Mouse (Mus musculus): ENCODE results near the gene Stub1. TPM values are rescaled to one million over a fixed set of nuclear protein-coding genes. Genes with fewer than 3 reads are reported as not detected.
"Not testable (repeated sequence)": the region's sequence is repeated elsewhere in the genome, so short reads cannot be mapped to it uniquely, and the experiment has no call there.

Stub1 gene
- total and polyA plus RNA-seq, 2 experiments from 2014 or later: 115 to 212 TPM

DNA sequence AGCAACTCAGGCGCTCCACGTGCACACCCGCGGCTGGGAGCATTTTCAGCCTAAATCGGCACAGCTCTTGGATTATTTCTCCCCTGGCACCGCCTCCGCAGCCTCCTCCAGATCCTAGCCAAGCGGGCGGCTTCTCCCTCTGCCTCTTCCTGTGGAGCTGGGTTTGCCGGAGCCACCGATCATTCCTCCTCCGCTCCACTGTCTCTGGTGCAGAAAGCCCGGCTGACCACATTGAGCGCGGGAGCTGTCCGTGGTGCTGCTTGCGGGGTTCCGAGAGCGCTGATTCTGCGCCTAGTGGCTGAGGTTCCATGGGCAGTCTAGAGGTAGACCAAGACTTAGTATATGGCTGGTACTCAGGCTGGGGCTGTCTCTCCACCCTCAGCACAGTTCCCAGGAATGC is 19.7 kb downstream of the Stub1 start:
- Histone ChIP-seq H3K9ac (replicated peaks; ENCODE audit: low read depth, low read length) (no peak overlapping the region), H3K36me3 (replicated peaks; ENCODE audit: control insufficient read depth, insufficient read depth, low read length) (no peaks in the 10 kb centered on the region), H3K4me3 (ENCODE audit: low read depth, low read length) (no peak overlapping the region), H3K4me1 (ENCODE audit: control insufficient read depth, insufficient read depth) (peaks cover 6% of the 10 kb centered on the region; the same call in 1 of the 2 replicates), H3K4me2 (ENCODE audit: low read depth, low read length) (no peak overlapping the region), H3K27ac (ENCODE audit: low read depth) (no peak overlapping the region), H3K27me3 (ENCODE audit: control insufficient read depth, insufficient read depth, low read length) (peaks cover 67% of the 10 kb centered on the region), H3K9me3 (replicated peaks; ENCODE audit: control insufficient read depth, low read length) (no peaks in the 10 kb centered on the region)
- 2% methylated on average over 20 of the region's 20 CpGs for WGBS
- peak; percentile 64 for ATAC-seq (ENCODE audit: insufficient read depth, low read depth)
- TF ChIP-seq EP300 (IDR thresholded peaks at IDR 0.05; ENCODE audit: low read depth) (no peak), CTCF (IDR thresholded peaks at IDR 0.05; ENCODE audit: low read depth) (peak; percentile 57)
- DNase-seq (ENCODE audit: low spot score): peak; percentile 88

DNA sequence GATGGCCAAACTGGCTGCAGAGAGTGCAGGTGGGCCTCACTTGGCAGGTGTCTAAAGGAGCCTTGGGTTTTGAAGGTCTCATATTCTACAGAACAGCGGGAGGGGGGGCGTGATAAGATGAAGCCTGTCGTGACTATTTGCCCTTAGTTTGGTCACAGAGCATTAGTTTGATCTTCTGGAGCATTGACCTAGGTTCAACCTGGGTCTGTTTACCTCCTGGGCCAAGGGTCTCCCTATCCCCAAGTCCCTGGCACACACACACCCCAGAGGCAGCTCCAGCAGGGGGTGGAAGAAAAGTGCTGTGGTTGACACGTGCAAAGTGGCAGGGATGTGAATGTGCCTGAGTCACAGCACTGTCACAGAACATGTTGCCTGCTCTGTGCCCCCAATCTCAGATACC is 22.3 kb downstream of the Stub1 start:
- WGBS: 65% methylated on average over 4 of the region's 4 CpGs
- TF ChIP-seq EP300 (IDR thresholded peaks at IDR 0.05; ENCODE audit: low read depth) (no peak), CTCF (IDR thresholded peaks at IDR 0.05; ENCODE audit: low read depth) (no peak)
- Histone ChIP-seq H3K9me3 (replicated peaks; ENCODE audit: control insufficient read depth, low read length) (no peaks in the 10 kb centered on the region), H3K4me3 (ENCODE audit: low read depth, low read length) (no peak overlapping the region), H3K27me3 (ENCODE audit: control insufficient read depth, insufficient read depth, low read length) (peaks cover 66% of the 10 kb centered on the region), H3K4me2 (ENCODE audit: low read depth, low read length) (no peak overlapping the region), H3K27ac (ENCODE audit: low read depth) (no peak overlapping the region), H3K36me3 (replicated peaks; ENCODE audit: control insufficient read depth, insufficient read depth, low read length) (no peaks in the 10 kb centered on the region), H3K9ac (replicated peaks; ENCODE audit: low read depth, low read length) (no peak overlapping the region), H3K4me1 (ENCODE audit: control insufficient read depth, insufficient read depth) (peaks cover 6% of the 10 kb centered on the region; the same call in 1 of the 2 replicates)
- no peak for DNase-seq (ENCODE audit: low spot score)
- ATAC-seq (ENCODE audit: insufficient read depth, low read depth): no peak

DNA sequence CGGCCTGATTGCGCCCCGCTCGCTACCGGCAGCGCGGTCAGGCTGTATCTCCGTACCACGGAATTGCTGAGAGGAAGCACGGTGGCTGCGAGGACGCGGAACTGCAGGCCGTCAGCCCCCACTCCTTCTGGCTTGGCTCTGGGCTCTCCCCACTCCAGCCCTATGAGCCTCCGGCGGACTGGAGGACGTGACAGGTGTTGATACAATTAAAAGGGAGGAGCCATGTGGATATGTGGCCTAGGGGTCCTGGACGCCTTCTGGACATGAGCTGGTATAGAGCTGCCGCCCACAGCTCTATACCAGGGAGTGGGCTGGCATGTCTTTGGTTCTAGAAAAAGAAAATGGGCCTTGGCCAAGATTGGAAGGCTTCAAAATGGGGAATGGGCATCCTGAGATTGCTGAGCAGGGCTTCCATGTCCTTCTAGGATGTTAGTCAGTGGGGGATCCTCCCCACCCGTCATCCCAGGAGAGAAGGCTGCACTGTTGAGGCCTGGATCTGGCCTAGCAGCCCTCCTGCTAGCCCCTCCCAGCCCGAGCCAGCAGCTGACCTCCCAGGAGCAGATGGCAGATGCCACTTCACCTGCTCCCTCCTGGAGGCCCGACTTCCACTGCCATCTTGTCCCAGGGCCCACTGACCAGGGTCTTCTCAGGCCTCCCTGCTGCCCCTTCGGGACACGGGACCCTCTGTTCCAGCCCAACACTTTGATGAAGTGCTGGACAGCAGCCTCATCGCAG is 23.4 kb downstream of the Stub1 start:
- Histone ChIP-seq H3K9ac (replicated peaks; ENCODE audit: low read depth, low read length) (0 out of 2 replicates have a peak overlapping the region, but pooled peaks have one; percentile 19), H3K27me3 (ENCODE audit: control insufficient read depth, insufficient read depth, low read length) (peaks cover 60% of the 10 kb centered on the region), H3K36me3 (replicated peaks; ENCODE audit: control insufficient read depth, insufficient read depth, low read length) (no peaks in the 10 kb centered on the region), H3K4me1 (ENCODE audit: control insufficient read depth, insufficient read depth) (peaks cover 6% of the 10 kb centered on the region; the same call in 1 of the 2 replicates), H3K4me2 (ENCODE audit: low read depth, low read length) (peak overlapping the region; percentile 89), H3K4me3 (ENCODE audit: low read depth, low read length) (peak overlapping the region; percentile 57), H3K9me3 (replicated peaks; ENCODE audit: control insufficient read depth, low read length) (no peaks in the 10 kb centered on the region), H3K27ac (ENCODE audit: low read depth) (no peak overlapping the region)
- no peak for DNase-seq (ENCODE audit: low spot score)
- TF ChIP-seq EP300 (IDR thresholded peaks at IDR 0.05; ENCODE audit: low read depth): no peak
- no peak for TF ChIP-seq CTCF (IDR thresholded peaks at IDR 0.05; ENCODE audit: low read depth)
- WGBS: 14% methylated on average over 25 of the region's 25 CpGs
- no peak for ATAC-seq (ENCODE audit: insufficient read depth, low read depth)

DNA sequence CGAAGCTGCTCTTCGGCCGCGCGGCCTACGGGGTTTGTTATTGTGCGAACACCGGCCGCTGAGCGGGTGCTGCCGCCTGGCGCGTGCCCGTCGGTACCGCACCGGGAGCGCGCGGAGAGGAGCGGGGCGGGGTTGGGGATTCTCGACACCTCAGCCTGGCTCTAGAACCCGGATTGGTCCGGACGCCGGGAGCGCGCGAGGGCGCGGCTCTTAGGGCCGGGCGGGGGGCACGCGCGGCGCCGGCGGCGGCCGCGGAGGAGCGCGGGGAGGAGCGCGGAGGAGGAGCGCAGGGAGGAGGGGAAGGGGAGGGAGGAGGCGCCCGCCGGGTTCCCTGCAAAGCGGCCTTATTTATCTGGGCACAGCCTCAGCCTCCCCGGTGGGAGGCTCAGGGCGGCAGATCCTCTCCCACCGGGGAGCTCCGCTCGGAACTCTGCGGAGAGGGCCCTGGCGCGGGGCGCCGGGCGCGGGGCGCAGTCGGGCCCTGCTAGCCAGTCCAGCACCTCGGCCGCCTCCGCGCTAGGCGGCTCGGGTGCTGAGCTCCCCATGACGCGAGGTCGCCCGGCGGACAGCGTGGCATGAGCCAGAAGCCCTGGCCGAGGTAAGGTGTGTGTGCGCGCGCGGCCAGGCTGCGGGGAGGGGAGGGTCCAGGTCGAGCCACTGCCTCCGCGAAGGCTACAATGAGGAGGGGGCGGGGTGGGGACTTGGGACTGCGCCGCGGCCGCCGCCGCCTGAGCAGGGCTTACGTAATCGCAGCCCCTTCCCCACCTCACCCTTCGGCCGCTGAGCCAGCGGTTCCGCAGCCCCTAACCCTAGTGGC is 24.2 kb downstream of the Stub1 start, which contains the start of gene Fbxl16:
TSS of gene Fbxl16 (plus strand) at position 297 of the 817 bp plus-strand sequence.
- Histone ChIP-seq H3K27ac (ENCODE audit: low read depth) (no peak within 1 kb of the TSS), H3K4me1 (ENCODE audit: control insufficient read depth, insufficient read depth) (peaks cover 6% of the 10 kb centered on the region; the same call in 1 of the 2 replicates), H3K4me2 (ENCODE audit: low read depth, low read length) (peak within 1 kb of the TSS; percentile 89), H3K4me3 (ENCODE audit: low read depth, low read length) (peak within 1 kb of the TSS; percentile 57), H3K36me3 (replicated peaks; ENCODE audit: control insufficient read depth, insufficient read depth, low read length) (no peaks in the 10 kb centered on the region), H3K9me3 (replicated peaks; ENCODE audit: control insufficient read depth, low read length) (no peaks in the 10 kb centered on the region), H3K9ac (replicated peaks; ENCODE audit: low read depth, low read length) (peak within 1 kb of the TSS; percentile 32), H3K27me3 (ENCODE audit: control insufficient read depth, insufficient read depth, low read length) (peaks cover 59% of the 10 kb centered on the region)
- TF ChIP-seq CTCF (IDR thresholded peaks at IDR 0.05; ENCODE audit: low read depth) (0 out of 2 replicates have a peak, but pooled peaks have one; percentile 7), EP300 (IDR thresholded peaks at IDR 0.05; ENCODE audit: low read depth) (no peak)
- under 1% methylated on average over 75 of the region's 100 CpGs for WGBS
- ATAC-seq (ENCODE audit: insufficient read depth, low read depth): peak; percentile 52
- DNase-seq (ENCODE audit: low spot score): no peak

DNA sequence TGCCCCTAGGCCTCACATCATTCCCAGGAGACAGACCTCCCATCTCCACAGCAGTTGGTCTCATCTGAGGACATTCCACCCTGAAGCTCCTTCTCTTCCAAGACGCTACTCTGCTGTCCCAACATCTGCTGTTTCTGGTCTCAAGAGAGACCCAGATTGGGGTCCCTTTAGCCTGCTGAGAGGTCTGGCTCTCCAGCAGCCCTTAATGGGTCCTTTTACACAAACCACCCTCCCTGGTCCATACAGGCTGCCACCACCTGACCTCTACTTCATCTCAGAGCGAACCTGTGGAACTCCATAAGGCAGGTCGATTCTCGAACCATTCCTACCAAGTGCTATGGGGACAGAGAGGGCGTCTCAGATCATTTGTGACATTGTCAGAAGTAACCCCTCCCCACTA is 25.2 kb downstream of the Stub1 start:
- H3K9me3 ChIP-seq (replicated peaks; ENCODE audit: control insufficient read depth, low read length): no peaks in the 10 kb centered on the region
- H3K27me3 ChIP-seq (ENCODE audit: control insufficient read depth, insufficient read depth, low read length): peaks cover 54% of the 10 kb centered on the region
- no peak overlapping the region for H3K4me3 ChIP-seq (ENCODE audit: low read depth, low read length)
- DNase-seq (ENCODE audit: low spot score): no peak
- ATAC-seq (ENCODE audit: insufficient read depth, low read depth): no peak
- no peak overlapping the region for H3K27ac ChIP-seq (ENCODE audit: low read depth)
- H3K36me3 ChIP-seq (replicated peaks; ENCODE audit: control insufficient read depth, insufficient read depth, low read length): no peaks in the 10 kb centered on the region
- 39% methylated on average over 5 of the region's 5 CpGs for WGBS
- H3K4me1 ChIP-seq (ENCODE audit: control insufficient read depth, insufficient read depth): peaks cover 6% of the 10 kb centered on the region; the same call in 1 of the 2 replicates
- H3K9ac ChIP-seq (replicated peaks; ENCODE audit: low read depth, low read length): no peak overlapping the region
- TF ChIP-seq CTCF (IDR thresholded peaks at IDR 0.05; ENCODE audit: low read depth) (no peak), EP300 (IDR thresholded peaks at IDR 0.05; ENCODE audit: low read depth) (no peak)
- no peak overlapping the region for H3K4me2 ChIP-seq (ENCODE audit: low read depth, low read length)

DNA sequence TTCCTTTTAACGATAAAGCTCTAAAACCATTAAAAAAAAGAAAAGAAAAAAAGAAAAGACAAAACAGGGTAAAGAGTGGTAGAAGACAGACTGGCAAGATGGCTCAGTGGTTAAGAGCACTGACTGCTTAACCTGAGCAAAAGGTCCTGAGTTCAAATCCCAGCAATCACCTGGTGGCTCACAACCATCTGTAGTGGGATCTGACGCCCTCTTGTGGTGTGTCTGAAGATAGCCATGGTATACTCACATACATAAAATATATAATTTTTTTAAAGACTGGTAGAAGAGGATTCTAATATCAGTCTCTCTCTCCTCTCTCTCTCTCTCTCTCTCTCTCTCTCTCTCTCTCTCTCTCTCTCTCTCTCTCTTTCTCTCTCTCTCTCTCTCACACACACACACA is 25.8 kb downstream of the Stub1 start:
- H3K4me3 ChIP-seq (ENCODE audit: low read depth, low read length); H3K9me3 ChIP-seq (replicated peaks; ENCODE audit: control insufficient read depth, low read length); ATAC-seq (ENCODE audit: insufficient read depth, low read depth); H3K9ac ChIP-seq (replicated peaks; ENCODE audit: low read depth, low read length); H3K36me3 ChIP-seq (replicated peaks; ENCODE audit: control insufficient read depth, insufficient read depth, low read length); H3K4me1 ChIP-seq (ENCODE audit: control insufficient read depth, insufficient read depth); DNase-seq (ENCODE audit: low spot score); H3K4me2 ChIP-seq (ENCODE audit: low read depth, low read length); H3K27ac ChIP-seq (ENCODE audit: low read depth): not testable (repeated sequence)
- 48% methylated on average over 2 of the region's 2 CpGs for WGBS
- H3K27me3 ChIP-seq (ENCODE audit: control insufficient read depth, insufficient read depth, low read length): peaks cover 48% of the 10 kb centered on the region
